Mouse (Mus musculus): ENCODE measurements at regions not wholly inside any gene's neighbourhood (a gene's known extent, or its start where the extent isn't known, plus 50 kb on each side); places are given as distances from the start of the nearest gene placed in this dataset.
A peak's percentile ranks its signal among the peaks of the same experiment; 100 is the strongest.

- no peak overlapping the region for H3K9ac ChIP-seq (ENCODE audit: control insufficient read depth, low read depth, low read length, poor library complexity, severe bottlenecking)
- H3K27ac ChIP-seq (ENCODE audit: control insufficient read depth, low read depth, low read length) = no peak overlapping the region
- peak; percentile 6 for DNase-seq (ENCODE audit: low read depth, low spot score)
- TF ChIP-seq CTCF (IDR thresholded peaks at IDR 0.05 in 2 of 3, conservative IDR thresholded peaks at IDR 0.05 in 1 of 3; ENCODE audit: control insufficient read depth in 1 of 3, insufficient read depth in 1 of 3, low read depth in 2 of 3, low read length in 3 of 3, poor library complexity in 1 of 3, severe bottlenecking in 1 of 3) (no peak), MAX (IDR thresholded peaks at IDR 0.05; ENCODE audit: low read length) (no peak), NELFE (IDR thresholded peaks at IDR 0.05; ENCODE audit: low read depth, low read length) (no peak), MEF2A (IDR thresholded peaks at IDR 0.05; ENCODE audit: extremely low read depth, insufficient replicate concordance, low read depth, low read length, poor library complexity, severe bottlenecking) (0 out of 2 replicates have a peak, but pooled peaks have one; percentile 23), RCOR1 (IDR thresholded peaks at IDR 0.05; ENCODE audit: low read depth, low read length) (no peak), POLR2A (IDR thresholded peaks at IDR 0.05; ENCODE audit: control insufficient read depth in 1 of 2, insufficient read depth in 1 of 2, low read depth in 1 of 2, low read length in 2 of 2, poor library complexity in 1 of 2) (no peak), USF2 (IDR thresholded peaks at IDR 0.05; ENCODE audit: borderline replicate concordance in 1 of 2, insufficient read depth in 1 of 2, low read depth in 1 of 2, low read length in 2 of 2) (no peak)
- H3K27me3 ChIP-seq (ENCODE audit: control insufficient read depth in 1 of 2, insufficient read depth in 2 of 2, low read length in 2 of 2) = no peaks in the 10 kb centered on the region
- no peaks in the 10 kb centered on the region for H3K79me2 ChIP-seq (ENCODE audit: control insufficient read depth, insufficient read depth, low read length, poor library complexity)
- H3K4me1 ChIP-seq (ENCODE audit: control insufficient read depth in 1 of 2, insufficient read depth in 2 of 2, low read length in 2 of 2) = no peaks in the 10 kb centered on the region
- H3K9me3 ChIP-seq (replicated peaks; ENCODE audit: insufficient read depth, low read length) = no peaks in the 10 kb centered on the region
- no peaks in the 10 kb centered on the region for H3K36me3 ChIP-seq (ENCODE audit: control insufficient read depth in 1 of 2, insufficient read depth in 2 of 2, low read length in 2 of 2)
- no peak overlapping the region for H3K4me3 ChIP-seq (ENCODE audit: control insufficient read depth in 1 of 2, insufficient read depth in 1 of 2, low read depth in 2 of 2, low read length in 2 of 2)
These were observed 277.2 kb downstream of the 4933412E24Rik start for GRCm38 (mm10) chr15:59739197-59739596.

DNA sequence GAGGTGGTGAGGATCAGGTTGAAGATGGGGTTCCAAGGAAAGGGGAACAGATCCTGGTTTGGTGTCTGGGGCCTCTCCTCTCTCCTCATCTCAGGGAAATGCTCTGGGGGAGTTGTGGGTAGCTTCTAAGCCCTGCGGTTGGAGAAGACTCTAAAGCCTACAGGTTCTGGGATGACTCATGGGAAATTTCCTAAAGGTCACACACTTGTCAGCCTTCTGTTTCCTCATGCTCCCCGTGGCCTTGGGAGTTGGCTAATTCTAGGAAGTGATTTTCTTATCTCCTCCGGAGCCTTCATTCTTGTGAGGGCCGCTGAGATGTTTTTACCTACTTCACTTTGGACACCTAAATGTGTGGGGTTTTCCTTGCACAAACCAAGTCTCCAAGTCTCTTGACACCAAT, 279.2 kb downstream of the 4933412E24Rik start:
- TF ChIP-seq POLR2A (IDR thresholded peaks at IDR 0.05; ENCODE audit: control insufficient read depth in 1 of 2, insufficient read depth in 1 of 2, low read depth in 1 of 2, low read length in 2 of 2, poor library complexity in 1 of 2) (no peak), HCFC1 (IDR thresholded peaks at IDR 0.05; ENCODE audit: low read depth, low read length) (no peak), ELF1 (IDR thresholded peaks at IDR 0.05; ENCODE audit: low read depth, low read length) (no peak), TCF12 (IDR thresholded peaks at IDR 0.05; ENCODE audit: low read depth, low read length) (no peak), ZNF384 (IDR thresholded peaks at IDR 0.05; ENCODE audit: low read depth, low read length) (no peak), MAFK (IDR thresholded peaks at IDR 0.05; ENCODE audit: borderline replicate concordance, low read depth, low read length) (no peak), BHLHE40 (IDR thresholded peaks at IDR 0.05; ENCODE audit: borderline replicate concordance, low read depth, low read length) (no peak), ZC3H11A (IDR thresholded peaks at IDR 0.05; ENCODE audit: low read depth, low read length) (no peak), POLR2AphosphoS2 (IDR thresholded peaks at IDR 0.05; ENCODE audit: low read length) (no peak), RAD21 (IDR thresholded peaks at IDR 0.05; ENCODE audit: low read depth, low read length) (no peak), UBTF (IDR thresholded peaks at IDR 0.05; ENCODE audit: borderline replicate concordance, insufficient read depth, low read depth, low read length) (no peak), JUND (IDR thresholded peaks at IDR 0.05; ENCODE audit: low read depth, low read length) (no peak)
- Histone ChIP-seq H3K79me2 (ENCODE audit: control insufficient read depth, insufficient read depth, low read length, poor library complexity) (no peaks in the 10 kb centered on the region), H3K4me1 (ENCODE audit: control insufficient read depth in 1 of 2, insufficient read depth in 2 of 2, low read length in 2 of 2) (no peaks in the 10 kb centered on the region), H3K27me3 (ENCODE audit: control insufficient read depth in 1 of 2, insufficient read depth in 2 of 2, low read length in 2 of 2) (no peaks in the 10 kb centered on the region), H3K9me3 (replicated peaks; ENCODE audit: insufficient read depth, low read length) (no peaks in the 10 kb centered on the region), H3K27ac (ENCODE audit: control insufficient read depth, low read depth, low read length) (no peak overlapping the region), H3K4me3 (ENCODE audit: control insufficient read depth in 1 of 2, insufficient read depth in 1 of 2, low read depth in 2 of 2, low read length in 2 of 2) (no peak overlapping the region), H3K36me3 (ENCODE audit: control insufficient read depth in 1 of 2, insufficient read depth in 2 of 2, low read length in 2 of 2) (no peaks in the 10 kb centered on the region), H3K9ac (ENCODE audit: control insufficient read depth, low read depth, low read length, poor library complexity, severe bottlenecking) (no peak overlapping the region)
- DNase-seq (ENCODE audit: low read depth, low spot score) = no peak

All from MEL (cell line).